Mouse (Mus musculus) forebrain, embryonic 16.5 days (tissue): ENCODE measurements around the gene Wnt10b. TPM values are rescaled to one million over a fixed set of nuclear protein-coding genes. Genes with fewer than 3 reads are reported as not detected.

Source experiments
- ATAC-seq: fragments of 200-750 bp; cut with Nextera tagmentation; 2 replicates; pipeline ENCODE4 v1.8.0; 2017; ENCODE audit warnings: mild to moderate bottlenecking, moderate library complexity
- H3K27ac ChIP-seq: fragments of 300-500 bp; sonication (generic); 2 replicates; pipeline ENCODE4 v1.5.1; 2014; ENCODE audit warnings: low read length, control low read depth
- H3K27me3 ChIP-seq: fragments of 300-500 bp; sonication (generic); replicated peaks from 2 replicates; pipeline ENCODE4 v1.6.1; 2014; ENCODE audit warnings: low read length; ENCODE audit not compliant: control insufficient read depth, insufficient read depth
- H3K36me3 ChIP-seq: fragments of 300-500 bp; sonication (generic); 2 replicates; pipeline ENCODE4 v1.6.1; 2014; ENCODE audit not compliant: control insufficient read depth, insufficient read depth
- H3K4me1 ChIP-seq: fragments of 300-500 bp; sonication (generic); replicated peaks from 2 replicates; pipeline ENCODE4 v1.6.1; 2014; ENCODE audit warnings: low read length; ENCODE audit not compliant: control insufficient read depth, insufficient read depth
- H3K4me2 ChIP-seq: fragments of 300-500 bp; sonication (generic); 2 replicates; pipeline ENCODE4 v1.6.1; 2014; ENCODE audit warnings: mild to moderate bottlenecking, low read length, control low read depth
- H3K4me3 ChIP-seq: fragments of 300-500 bp; sonication (generic); replicated peaks from 2 replicates; pipeline ENCODE4 v1.5.1; 2014; ENCODE audit warnings: mild to moderate bottlenecking, low read length, control low read depth
- H3K9ac ChIP-seq: fragments of 300-500 bp; sonication (generic); replicated peaks from 2 replicates; pipeline ENCODE4 v1.6.1; 2014; ENCODE audit warnings: low read depth, low read length, control low read depth
- H3K9me3 ChIP-seq: fragments of 300-500 bp; sonication (generic); 2 replicates; pipeline ENCODE4 v1.6.1; 2016; ENCODE audit warnings: low read length; ENCODE audit not compliant: control insufficient read depth
- WGBS: fragments of 180-500 bp; shearing (Covaris S2); extraction: QIAGEN DNeasy Blood & Tissue Kit; methylation state at CpG from one replicate; pipeline ENCODE4 v1.1.7; 2014; 5-methylcytosine and 5-hydroxymethylcytosine counted together
- polyA plus RNA-seq: library from polyadenylated mRNA; unstranded; fragments of >200 nt; fragmentation: Nextera tagmentation; extraction: Ambion mirVana; gene quantifications from 2 replicates; pipeline ENCODE4 v1.2.1, GENCODE M21; 2015

The Wnt10b gene
- polyA plus RNA-seq, 1 experiment from 2014 or later, result not detected

- H3K27ac ChIP-seq, result no peak overlapping the region
- H3K36me3 ChIP-seq, result no peaks in the 10 kb centered on the region
- H3K9me3 ChIP-seq, result no peaks in the 10 kb centered on the region
- 10% methylated on average over 12 of the region's 12 CpGs for WGBS
- no peak overlapping the region for H3K9ac ChIP-seq
- peaks cover 90% of the 10 kb centered on the region for H3K27me3 ChIP-seq
- ATAC-seq, result no peak
- no peak overlapping the region for H3K4me2 ChIP-seq
- H3K4me3 ChIP-seq, result no peak overlapping the region
- H3K4me1 ChIP-seq, result peaks cover 18% of the 10 kb centered on the region
Observed at GRCm38 (mm10) chr15:98799396-98799795, 21.4 kb upstream of the Wnt10b start.

GRCm38 (mm10) chr15:98798903-98799302, 21.0 kb upstream of the Wnt10b start:
- WGBS, result 41% methylated on average over 3 of the region's 3 CpGs
- ATAC-seq, result no peak
- H3K4me2 ChIP-seq, result no peak overlapping the region
- H3K36me3 ChIP-seq, result no peaks in the 10 kb centered on the region
- no peak overlapping the region for H3K4me3 ChIP-seq
- H3K9ac ChIP-seq, result no peak overlapping the region
- peaks cover 15% of the 10 kb centered on the region for H3K4me1 ChIP-seq
- H3K9me3 ChIP-seq, result no peaks in the 10 kb centered on the region
- peaks cover 91% of the 10 kb centered on the region for H3K27me3 ChIP-seq
- H3K27ac ChIP-seq, result no peak overlapping the region

- no peak overlapping the region for H3K9ac ChIP-seq
- no peaks in the 10 kb centered on the region for H3K36me3 ChIP-seq
- under 1% methylated on average over 28 of the region's 28 CpGs for WGBS
- H3K4me3 ChIP-seq, result no peak overlapping the region
- no peak overlapping the region for H3K27ac ChIP-seq
- peaks cover 13% of the 10 kb centered on the region for H3K4me1 ChIP-seq
- peaks cover 92% of the 10 kb centered on the region for H3K27me3 ChIP-seq
- no peaks in the 10 kb centered on the region for H3K9me3 ChIP-seq
- H3K4me2 ChIP-seq, result no peak overlapping the region
- peak; percentile 83 for ATAC-seq
Observed at GRCm38 (mm10) chr15:98797835-98798492, 20.0 kb upstream of the Wnt10b start.

GRCm38 (mm10) chr15:98796803-98797595, 19.0 kb upstream of the Wnt10b start:
- peaks cover 92% of the 10 kb centered on the region for H3K27me3 ChIP-seq
- no peak overlapping the region for H3K4me3 ChIP-seq
- H3K4me1 ChIP-seq, result peaks cover 16% of the 10 kb centered on the region
- no peaks in the 10 kb centered on the region for H3K36me3 ChIP-seq
- no peaks in the 10 kb centered on the region for H3K9me3 ChIP-seq
- no peak overlapping the region for H3K4me2 ChIP-seq
- H3K9ac ChIP-seq, result no peak overlapping the region
- WGBS, result 1% methylated on average over 13 of the region's 13 CpGs
- no peak overlapping the region for H3K27ac ChIP-seq
- no peak for ATAC-seq

- Histone ChIP-seq H3K9me3 (no peaks in the 10 kb centered on the region), H3K36me3 (no peaks in the 10 kb centered on the region), H3K27me3 (peaks cover 95% of the 10 kb centered on the region), H3K9ac (no peak overlapping the region), H3K27ac (no peak overlapping the region), H3K4me2 (peak overlapping the region; percentile 50), H3K4me1 (peaks cover 24% of the 10 kb centered on the region), H3K4me3 (peak overlapping the region; percentile 41)
- WGBS, result 3% methylated on average over 13 of the region's 13 CpGs
- ATAC-seq, result no peak
Observed at GRCm38 (mm10) chr15:98793141-98793698, 15.3 kb upstream of the Wnt10b start.

- Histone ChIP-seq H3K4me3 (peak overlapping the region; percentile 41), H3K27ac (no peak overlapping the region), H3K27me3 (peaks cover 95% of the 10 kb centered on the region), H3K36me3 (no peaks in the 10 kb centered on the region), H3K9me3 (no peaks in the 10 kb centered on the region), H3K9ac (peak overlapping the region; percentile 11; the same call in 1 of the 2 replicates), H3K4me1 (0 out of 2 replicates have a peak, but pooled peaks cover 18% of the 10 kb centered on the region), H3K4me2 (peak overlapping the region; percentile 50)
- WGBS, result under 1% methylated on average over 75 of the region's 75 CpGs
- ATAC-seq, result peak; percentile 70
Observed at GRCm38 (mm10) chr15:98792233-98793020, 14.5 kb upstream of the Wnt10b start.

GRCm38 (mm10) chr15:98791771-98792170, 13.8 kb upstream of the Wnt10b start:
- Histone ChIP-seq H3K9me3 (no peaks in the 10 kb centered on the region), H3K9ac (no peak overlapping the region), H3K4me1 (0 out of 2 replicates have a peak, but pooled peaks cover 14% of the 10 kb centered on the region), H3K27ac (no peak overlapping the region), H3K4me3 (no peak overlapping the region), H3K36me3 (no peaks in the 10 kb centered on the region), H3K4me2 (no peak overlapping the region), H3K27me3 (peaks cover 92% of the 10 kb centered on the region)
- no peak for ATAC-seq
- 2% methylated on average over 23 of the region's 23 CpGs for whole genome bisulfite sequencing

- H3K27me3 ChIP-seq, result peaks cover 86% of the 10 kb centered on the region
- no peak overlapping the region for H3K4me2 ChIP-seq
- no peak overlapping the region for H3K4me3 ChIP-seq
Observed at GRCm38 (mm10) chr15:98791221-98791620, 13.3 kb upstream of the Wnt10b start.

More at GRCm38 (mm10) chr15:98791221-98791620, 13.3 kb upstream of the Wnt10b start:
- no peak for ATAC-seq
- 2% methylated on average over 12 of the region's 12 CpGs for WGBS
- no peak overlapping the region for H3K27ac ChIP-seq
- H3K36me3 ChIP-seq, result no peaks in the 10 kb centered on the region
- no peaks in the 10 kb centered on the region for H3K9me3 ChIP-seq
- 0 out of 2 replicates have a peak, but pooled peaks cover 11% of the 10 kb centered on the region for H3K4me1 ChIP-seq
- H3K9ac ChIP-seq, result no peak overlapping the region
